Mouse (Mus musculus) brain, embryonic 14.5 days (tissue): ENCODE data around the gene Stbd1.

ENCODE experiments used
- CTCF ChIP-seq: fragments of 200-500 bp; IDR thresholded peaks from 2 replicates; pipeline ENCODE4 v1.5.1; 2012; ENCODE audit warnings: inconsistent platforms, mild to moderate bottlenecking, moderate library complexity, borderline replicate concordance; ENCODE audit not compliant: insufficient read depth, insufficient read length; ENCODE audit errors: extremely low read depth
- POLR2A ChIP-seq: fragments of 200-500 bp; IDR thresholded peaks from 2 replicates; pipeline ENCODE4 v1.6.1; 2012; ENCODE audit warnings: mild to moderate bottlenecking, inconsistent platforms, borderline replicate concordance; ENCODE audit not compliant: poor library complexity, insufficient read depth, insufficient read length, severe bottlenecking; ENCODE audit errors: extremely low read depth

DNA sequence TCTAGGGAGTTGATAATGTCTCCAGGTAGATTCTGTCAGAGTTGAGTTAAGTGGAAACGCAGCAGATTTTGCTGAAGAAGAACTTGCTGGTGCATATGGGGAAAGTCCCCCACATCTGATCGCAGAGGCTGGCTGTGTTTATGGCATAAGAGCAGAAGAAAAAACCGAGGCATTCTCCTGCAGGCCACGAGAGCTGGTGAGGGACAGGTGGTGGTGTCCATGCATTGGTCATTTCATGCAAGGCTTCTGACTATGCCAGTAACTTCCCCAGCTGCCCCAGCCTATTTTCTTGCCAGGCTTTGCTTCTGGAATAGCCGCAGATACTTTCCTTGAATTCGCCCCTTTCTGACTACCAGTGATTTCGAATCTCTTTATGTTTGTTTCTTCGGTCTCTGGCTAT lies 6.0 kb upstream of the Stbd1 start:
- TF ChIP-seq CTCF, result no peak
- no peak for TF ChIP-seq POLR2A
